Mouse (Mus musculus) embryonic facial prominence, embryonic 10.5 days (tissue): ENCODE measurements at regions not wholly inside any gene's neighbourhood (a gene's known extent, or its start where the extent isn't known, plus 50 kb on each side); places are given as distances from the start of the nearest gene placed in this dataset.

ENCODE experiments used
- DNase-seq: peaks from one replicate; pipeline ENCODE4 v3.0.0-alpha.2; 2017; ENCODE audit warnings: low spot score
- H3K27ac ChIP-seq: fragments of 300-500 bp; sonication (generic); replicated peaks from 2 replicates; pipeline ENCODE4 v1.5.1; 2016; ENCODE audit warnings: mild to moderate bottlenecking
- H3K27me3 ChIP-seq: fragments of 300-500 bp; sonication (generic); replicated peaks from 2 replicates; pipeline ENCODE4 v1.6.1; 2016; ENCODE audit warnings: low read depth, mild to moderate bottlenecking; ENCODE audit not compliant: poor library complexity, severe bottlenecking
- H3K36me3 ChIP-seq: fragments of 300-500 bp; sonication (generic); replicated peaks from 2 replicates; pipeline ENCODE4 v1.6.1; 2016; ENCODE audit warnings: mild to moderate bottlenecking, moderate library complexity
- H3K4me1 ChIP-seq: fragments of 300-500 bp; sonication (generic); 2 replicates; pipeline ENCODE4 v1.6.1; 2016
- H3K4me3 ChIP-seq: fragments of 300-500 bp; sonication (generic); 2 replicates; pipeline ENCODE4 v1.5.1; 2016; ENCODE audit warnings: mild to moderate bottlenecking, moderate library complexity
- H3K9me3 ChIP-seq: fragments of 300-500 bp; sonication (generic); 2 replicates; pipeline ENCODE4 v1.6.1; 2016; ENCODE audit warnings: mild to moderate bottlenecking
- WGBS: fragments of 180-500 bp; shearing (Covaris S2); methylation state at CpG from one replicate; pipeline ENCODE4 v1.1.7; 2016; 5-methylcytosine and 5-hydroxymethylcytosine counted together

DNA sequence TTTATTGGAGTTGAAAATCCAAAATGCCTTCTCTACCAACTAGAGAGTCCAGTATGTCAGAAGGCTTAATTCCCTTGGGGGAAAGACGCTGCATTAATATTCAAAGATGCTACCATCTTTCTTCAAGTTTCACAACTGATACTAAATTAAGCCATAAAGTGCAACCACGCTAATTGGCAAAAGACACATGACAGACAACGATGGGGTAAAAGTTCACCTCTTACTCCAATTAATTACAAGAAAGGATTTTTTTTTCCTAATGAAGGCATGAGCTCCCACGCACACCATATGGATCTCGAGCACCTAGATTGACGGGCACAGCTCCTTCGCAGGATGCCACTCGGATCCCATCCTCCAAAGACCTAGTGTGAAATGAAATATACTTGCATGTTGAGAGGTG, 311.5 kb upstream of the Castor2 start:
- 93% methylated on average over 8 of the region's 8 CpGs for WGBS
- H3K36me3 ChIP-seq, result no peaks in the 10 kb centered on the region
- no peaks in the 10 kb centered on the region for H3K4me1 ChIP-seq
- peaks cover 14% of the 10 kb centered on the region; the same call in 1 of the 2 replicates for H3K27me3 ChIP-seq
- H3K4me3 ChIP-seq, result no peak overlapping the region
- DNase-seq, result no peak
- no peaks in the 10 kb centered on the region for H3K9me3 ChIP-seq
- no peak overlapping the region for H3K27ac ChIP-seq

DNA sequence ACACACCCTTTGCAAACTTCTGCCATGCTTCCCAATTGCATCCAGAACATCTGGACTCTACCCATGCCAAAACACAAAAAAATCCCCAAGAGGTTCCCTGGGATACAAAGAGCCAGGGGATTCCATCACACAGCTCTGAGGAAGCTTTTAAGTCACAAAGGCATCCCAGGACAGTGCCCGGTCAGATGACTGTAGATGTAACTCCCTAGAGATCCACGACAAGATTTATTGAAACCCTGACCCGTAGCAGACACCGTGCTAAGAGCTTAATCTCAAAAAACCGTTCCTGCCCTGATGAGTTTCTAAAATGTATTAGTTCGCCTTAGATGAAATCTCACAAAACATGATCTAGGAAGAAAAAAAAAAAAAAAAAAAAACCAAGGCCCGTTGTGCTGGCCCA, 312.0 kb upstream of the Castor2 start:
- no peak for DNase-seq
- Histone ChIP-seq H3K9me3 (no peaks in the 10 kb centered on the region), H3K27me3 (peaks cover 14% of the 10 kb centered on the region; the same call in 1 of the 2 replicates), H3K4me1 (no peaks in the 10 kb centered on the region), H3K36me3 (no peaks in the 10 kb centered on the region), H3K27ac (no peak overlapping the region), H3K4me3 (no peak overlapping the region)
- 86% methylated on average over 7 of the region's 7 CpGs for WGBS

GRCm38 (mm10) chr5:133776591-133776990, 322.9 kb upstream of the Castor2 start:
- H3K36me3 ChIP-seq, result no peaks in the 10 kb centered on the region
- H3K4me1 ChIP-seq, result no peaks in the 10 kb centered on the region
- H3K9me3 ChIP-seq, result no peaks in the 10 kb centered on the region
- H3K4me3 ChIP-seq, result no peak overlapping the region
- DNase-seq, result no peak
- no peak overlapping the region for H3K27ac ChIP-seq
- H3K27me3 ChIP-seq, result no peaks in the 10 kb centered on the region

DNA sequence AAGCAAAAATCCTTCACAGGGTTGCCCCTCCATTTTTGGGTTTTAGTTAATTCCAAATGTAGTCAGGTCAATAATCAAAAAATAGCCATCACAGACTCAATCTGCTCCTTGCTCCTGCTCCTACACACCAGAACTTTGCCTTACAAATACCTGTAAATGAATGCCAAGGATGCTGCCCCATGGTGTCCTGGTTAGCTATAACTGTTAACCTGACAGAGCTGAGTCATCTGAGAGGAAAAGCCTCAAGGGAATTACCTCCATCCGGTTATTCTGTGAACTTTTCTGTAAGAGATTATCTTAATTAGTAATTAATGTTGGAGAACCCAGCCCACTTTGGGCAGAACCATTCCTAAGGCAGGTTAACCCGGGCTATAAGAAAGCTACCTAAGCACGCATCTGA, 325.4 kb upstream of the Castor2 start:
- no peaks in the 10 kb centered on the region for H3K4me1 ChIP-seq
- no peak for DNase-seq

GRCm38 (mm10) chr5:133768856-133769255, 330.7 kb upstream of the Castor2 start:
- H3K27me3 ChIP-seq, result no peaks in the 10 kb centered on the region
- no peaks in the 10 kb centered on the region for H3K36me3 ChIP-seq
- no peaks in the 10 kb centered on the region for H3K4me1 ChIP-seq
- no peaks in the 10 kb centered on the region for H3K9me3 ChIP-seq
- H3K4me3 ChIP-seq, result no peak overlapping the region
- WGBS, result 80% methylated on average over 2 of the region's 2 CpGs
- no peak for DNase-seq
- H3K27ac ChIP-seq, result no peak overlapping the region

More for the DNA sequence above, 325.4 kb upstream of the Castor2 start:
- no peaks in the 10 kb centered on the region for H3K27me3 ChIP-seq
- no peak overlapping the region for H3K27ac ChIP-seq
- 79% methylated on average over 3 of the region's 3 CpGs for WGBS
- no peaks in the 10 kb centered on the region for H3K9me3 ChIP-seq
- H3K36me3 ChIP-seq, result no peaks in the 10 kb centered on the region
- no peak overlapping the region for H3K4me3 ChIP-seq

GRCm38 (mm10) chr5:133757817-133758216, 341.7 kb upstream of the Castor2 start:
- WGBS, result 91% methylated on average over 2 of the region's 2 CpGs

GRCm38 (mm10) chr5:133754180-133754579, 345.3 kb upstream of the Castor2 start:
- H3K9me3 ChIP-seq, result no peaks in the 10 kb centered on the region
- DNase-seq, result no peak
- no peaks in the 10 kb centered on the region for H3K36me3 ChIP-seq
- no peak overlapping the region for H3K27ac ChIP-seq
- 0 out of 2 replicates have a peak, but pooled peaks cover 3% of the 10 kb centered on the region for H3K27me3 ChIP-seq
- WGBS, result 18% methylated on average over 7 of the region's 7 CpGs
- H3K4me3 ChIP-seq, result no peak overlapping the region
- H3K4me1 ChIP-seq, result peaks cover 13% of the 10 kb centered on the region

More at GRCm38 (mm10) chr5:133757817-133758216, 341.7 kb upstream of the Castor2 start:
- H3K27me3 ChIP-seq, result 0 out of 2 replicates have a peak, but pooled peaks cover 3% of the 10 kb centered on the region
- DNase-seq, result no peak
- no peak overlapping the region for H3K4me3 ChIP-seq
- no peaks in the 10 kb centered on the region for H3K9me3 ChIP-seq
- no peak overlapping the region for H3K27ac ChIP-seq
- peaks cover 13% of the 10 kb centered on the region for H3K4me1 ChIP-seq
- H3K36me3 ChIP-seq, result no peaks in the 10 kb centered on the region

DNA sequence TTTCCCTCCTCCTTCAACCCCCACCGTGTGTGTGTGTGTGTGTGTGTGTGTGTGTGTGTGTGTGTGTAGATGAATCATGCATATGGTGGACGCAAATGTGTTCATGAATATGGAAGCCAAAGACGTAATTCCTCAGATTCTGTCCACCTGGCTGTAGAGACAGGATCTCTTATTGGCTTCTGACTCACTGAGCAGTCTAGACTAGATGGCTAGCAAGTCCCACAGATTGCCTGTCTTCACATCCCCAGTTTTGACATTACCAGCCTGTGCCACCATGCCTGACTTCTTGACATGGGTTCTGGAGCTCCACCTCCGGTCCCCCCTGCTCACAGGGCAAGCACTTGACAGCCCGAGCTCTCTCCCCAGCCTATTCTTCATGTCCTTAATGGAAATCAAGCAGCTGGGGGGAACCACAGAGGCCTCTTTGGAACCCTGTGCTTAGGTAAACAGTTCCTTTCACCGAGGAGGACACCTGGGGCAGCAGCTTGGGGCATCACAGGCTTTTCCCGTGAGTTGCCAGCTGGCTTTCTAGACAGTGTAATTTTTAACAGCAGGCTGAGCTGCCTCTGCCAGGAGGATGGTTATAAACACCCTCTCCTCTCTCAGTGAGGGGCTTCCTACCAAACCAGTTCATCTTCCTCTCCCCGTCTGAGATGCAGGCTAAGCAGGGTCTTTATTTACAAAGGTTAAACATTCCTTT, 345.9 kb upstream of the Castor2 start:
- H3K4me1 ChIP-seq, result peaks cover 13% of the 10 kb centered on the region
- no peaks in the 10 kb centered on the region for H3K9me3 ChIP-seq
- H3K27me3 ChIP-seq, result 0 out of 2 replicates have a peak, but pooled peaks cover 3% of the 10 kb centered on the region
- no peak overlapping the region for H3K27ac ChIP-seq
- no peaks in the 10 kb centered on the region for H3K36me3 ChIP-seq
- DNase-seq, result peak; percentile 9
- WGBS, result 39% methylated on average over 8 of the region's 8 CpGs
- no peak overlapping the region for H3K4me3 ChIP-seq

GRCm38 (mm10) chr5:133746960-133747359, 352.6 kb upstream of the Castor2 start:
- Histone ChIP-seq H3K27me3 (no peaks in the 10 kb centered on the region), H3K27ac (no peak overlapping the region), H3K4me1 (no peaks in the 10 kb centered on the region; the same call in 1 of the 2 replicates), H3K4me3 (no peak overlapping the region), H3K36me3 (no peaks in the 10 kb centered on the region), H3K9me3 (no peaks in the 10 kb centered on the region)
- no peak for DNase-seq
- 90% methylated on average over 1 of the region's 1 CpGs for WGBS

DNA sequence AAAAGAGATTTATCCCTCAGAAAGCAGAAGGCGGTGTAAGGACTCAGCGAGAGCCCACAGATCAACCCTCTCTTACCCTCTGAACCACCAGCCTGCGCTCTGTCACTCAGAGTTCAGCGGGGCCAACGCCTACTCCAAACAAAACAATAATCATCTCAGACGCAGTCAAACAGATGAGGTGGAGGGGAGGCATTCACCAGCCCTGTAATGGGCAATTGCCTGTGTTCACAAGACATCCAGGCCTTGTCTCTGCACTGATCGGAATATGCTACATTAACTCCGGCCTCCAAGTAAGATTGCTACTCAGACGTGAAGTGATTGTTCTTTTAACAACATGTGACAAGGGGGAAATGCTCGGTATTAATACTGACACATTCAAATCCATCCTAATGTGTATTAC, 353.1 kb upstream of the Castor2 start:
- DNase-seq, result no peak
- no peaks in the 10 kb centered on the region for H3K27me3 ChIP-seq
- H3K4me3 ChIP-seq, result no peak overlapping the region
- no peaks in the 10 kb centered on the region for H3K36me3 ChIP-seq
- H3K4me1 ChIP-seq, result no peaks in the 10 kb centered on the region; the same call in 1 of the 2 replicates
- H3K9me3 ChIP-seq, result no peaks in the 10 kb centered on the region
- H3K27ac ChIP-seq, result no peak overlapping the region
- WGBS, result 71% methylated on average over 10 of the region's 10 CpGs

DNA sequence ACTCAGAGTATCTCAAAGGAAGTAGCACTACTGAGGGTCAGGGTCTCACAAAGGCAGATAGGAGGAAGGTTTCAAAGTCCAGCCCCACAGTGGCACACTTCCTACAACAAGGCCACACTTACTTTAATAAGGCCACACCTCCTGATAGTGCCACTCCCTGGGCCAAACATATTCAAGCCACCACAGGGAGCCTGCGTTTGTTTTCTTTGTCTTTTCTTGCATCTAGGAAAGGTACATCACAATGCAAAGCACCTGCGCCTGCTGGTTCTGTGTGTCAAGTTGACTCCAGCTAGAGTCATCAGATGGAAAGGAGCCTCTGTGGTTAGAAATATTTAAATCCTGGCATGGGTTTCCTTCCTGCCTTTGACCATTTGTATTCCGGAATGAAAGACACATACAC, 355.4 kb upstream of the Castor2 start:
- Histone ChIP-seq H3K36me3 (no peaks in the 10 kb centered on the region), H3K4me3 (no peak overlapping the region), H3K27me3 (no peaks in the 10 kb centered on the region), H3K9me3 (no peaks in the 10 kb centered on the region), H3K27ac (no peak overlapping the region), H3K4me1 (no peaks in the 10 kb centered on the region; the same call in 1 of the 2 replicates)
- no peak for DNase-seq
- 86% methylated on average over 3 of the region's 3 CpGs for WGBS

GRCm38 (mm10) chr5:133743606-133744005, 355.9 kb upstream of the Castor2 start:
- WGBS, result 88% methylated on average over 2 of the region's 2 CpGs
- Histone ChIP-seq H3K27me3 (no peaks in the 10 kb centered on the region), H3K27ac (no peak overlapping the region), H3K9me3 (no peaks in the 10 kb centered on the region), H3K4me1 (no peaks in the 10 kb centered on the region; the same call in 1 of the 2 replicates), H3K36me3 (no peaks in the 10 kb centered on the region), H3K4me3 (no peak overlapping the region)
- no peak for DNase-seq

- H3K36me3 ChIP-seq, result no peaks in the 10 kb centered on the region
- DNase-seq, result no peak
- no peak overlapping the region for H3K4me3 ChIP-seq
- WGBS, result 89% methylated on average over 4 of the region's 4 CpGs
- no peaks in the 10 kb centered on the region for H3K4me1 ChIP-seq
- H3K27me3 ChIP-seq, result no peaks in the 10 kb centered on the region
- no peak overlapping the region for H3K27ac ChIP-seq
- H3K9me3 ChIP-seq, result no peaks in the 10 kb centered on the region
Measured at GRCm38 (mm10) chr5:133731871-133732270, 367.6 kb upstream of the Castor2 start.
